Mouse (Mus musculus) right cerebral cortex, postnatal 25 days (tissue): ENCODE results near the gene Bpifa5.
"Not testable (repeated sequence)": the region's sequence is repeated elsewhere in the genome, so short reads cannot be mapped to it uniquely, and the experiment has no call there.

ENCODE experiments used
- DNase-seq: peaks from one replicate; pipeline ENCODE4 v3.0.0; 2022

The Bpifa5 gene

DNA sequence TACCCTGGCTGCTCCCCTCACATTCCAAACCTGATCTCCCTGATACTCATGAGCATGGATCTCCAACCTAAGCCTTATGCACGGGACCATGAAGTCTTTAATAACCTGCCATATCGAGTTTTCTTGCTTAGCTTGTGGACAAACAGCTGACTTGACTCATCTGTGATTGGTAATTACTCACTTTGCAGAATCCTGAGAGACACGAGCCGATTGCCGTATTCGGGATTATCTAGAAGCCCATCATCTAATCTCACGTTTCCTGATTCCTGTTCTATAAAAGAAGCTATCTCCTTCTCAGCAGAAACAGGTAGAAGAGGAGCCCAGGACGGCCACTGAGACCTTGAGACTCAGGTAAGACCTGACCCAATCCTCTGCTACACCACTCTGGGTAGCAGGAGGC, at the start of gene Bpifa5:
Bpifa5 (plus strand) TSS at position 301 of the 400 bp plus-strand sequence.
- no peak for DNase-seq

DNA sequence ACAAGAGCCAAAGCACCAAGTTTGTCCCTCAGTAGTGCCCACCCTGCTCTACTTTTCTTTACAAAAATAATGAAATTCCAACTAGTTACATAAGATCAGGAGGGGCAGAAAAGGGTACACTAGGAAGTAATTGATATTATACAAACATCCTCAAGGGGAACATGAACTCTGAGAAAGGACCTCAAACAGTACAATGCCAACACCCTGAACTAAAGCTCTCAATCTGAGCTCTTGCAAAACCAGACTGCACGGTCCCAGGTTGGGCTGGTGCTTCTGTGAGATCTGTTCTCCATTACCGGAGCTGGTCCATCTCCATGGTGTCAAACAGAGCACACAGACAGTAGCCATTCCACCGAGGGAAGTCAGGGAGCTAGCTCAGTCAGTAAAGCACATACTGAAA, 45.0 kb upstream of the Bpifa5 start:
- no peak for DNase-seq

DNA sequence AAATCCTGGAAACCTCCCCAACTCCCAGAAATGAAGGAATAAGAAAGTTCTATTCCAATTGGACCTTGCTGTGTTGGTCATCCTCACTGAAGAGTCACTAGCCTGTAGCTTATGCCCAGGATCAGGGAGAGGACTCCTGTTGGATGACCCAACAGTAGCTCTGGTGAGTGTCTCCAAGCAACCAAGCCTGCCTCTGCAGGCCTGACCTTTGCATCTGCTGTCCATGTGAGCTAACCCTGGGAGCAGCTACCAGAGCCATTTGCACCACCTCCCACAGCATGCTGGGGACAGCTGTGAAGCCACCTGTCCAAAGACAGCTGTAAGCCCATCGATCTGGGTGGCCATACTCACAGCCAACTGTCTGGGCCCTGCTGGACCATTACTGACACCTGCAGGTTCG, 32.3 kb upstream of the Bpifa5 start, which contains the start of gene Bpifa3:
Bpifa3 (plus strand) TSS at position 217 of the 400 bp plus-strand sequence.
- no peak for DNase-seq

DNA sequence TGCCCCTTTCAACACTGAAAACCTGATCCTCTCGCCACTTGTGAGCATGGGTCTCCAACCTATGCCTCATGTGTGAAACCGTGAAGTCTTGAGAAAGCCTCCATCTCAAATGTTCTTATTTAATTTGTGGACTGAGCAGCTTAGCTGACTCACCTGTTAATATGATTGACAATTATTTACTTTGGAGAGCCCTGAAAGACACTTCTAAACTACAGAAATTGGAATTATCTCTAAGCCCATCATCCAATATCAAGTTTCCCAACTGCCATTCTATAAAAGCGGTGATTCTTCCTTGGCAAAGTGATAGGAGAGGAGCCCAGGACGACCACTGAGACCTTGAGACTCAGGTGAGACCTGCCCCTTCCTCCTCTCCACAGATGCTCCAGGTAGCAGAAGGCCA, 19.8 kb upstream of the Bpifa5 start, which contains the start of gene Bpifa1:
Bpifa1 (plus strand) TSS at position 301 of the 400 bp plus-strand sequence.
- DNase-seq: no peak

DNA sequence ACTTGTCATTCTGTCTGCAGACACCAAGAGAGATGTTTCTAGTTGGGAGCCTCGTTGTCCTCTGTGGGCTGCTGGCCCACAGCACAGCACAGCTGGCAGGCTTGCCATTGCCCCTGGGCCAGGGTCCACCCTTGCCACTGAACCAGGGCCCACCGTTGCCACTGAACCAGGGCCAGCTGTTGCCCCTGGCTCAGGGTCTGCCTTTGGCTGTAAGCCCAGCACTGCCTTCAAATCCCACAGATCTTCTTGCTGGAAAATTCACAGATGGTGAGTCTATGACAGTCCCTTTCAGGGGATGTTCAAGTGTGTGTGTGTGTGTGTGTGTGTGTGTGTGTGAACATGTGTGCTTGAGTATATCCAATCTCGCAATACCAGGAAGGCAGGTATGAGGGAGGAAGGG, 18.7 kb upstream of the Bpifa5 start:
- no peak for DNase-seq

DNA sequence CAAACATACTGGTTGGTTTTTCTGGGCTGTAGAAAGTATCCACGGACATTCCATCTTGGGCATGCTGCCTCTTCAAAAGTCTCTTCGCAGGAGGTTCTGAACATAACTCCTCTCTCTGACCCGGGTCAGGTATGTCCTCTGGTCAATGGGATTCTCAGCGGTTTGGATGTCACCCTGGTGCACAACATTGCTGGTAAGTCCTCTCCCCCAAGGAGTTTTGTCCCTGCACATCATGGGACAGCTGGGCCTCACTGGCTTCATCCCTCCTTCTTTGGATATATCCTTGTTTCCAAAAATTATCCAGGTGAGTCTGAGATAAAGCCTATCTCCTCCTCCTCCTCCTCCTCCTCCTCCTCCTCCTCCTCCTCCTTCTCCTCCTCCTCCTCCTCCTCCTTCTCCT, 14.9 kb upstream of the Bpifa5 start:
- no peak for DNase-seq

DNA sequence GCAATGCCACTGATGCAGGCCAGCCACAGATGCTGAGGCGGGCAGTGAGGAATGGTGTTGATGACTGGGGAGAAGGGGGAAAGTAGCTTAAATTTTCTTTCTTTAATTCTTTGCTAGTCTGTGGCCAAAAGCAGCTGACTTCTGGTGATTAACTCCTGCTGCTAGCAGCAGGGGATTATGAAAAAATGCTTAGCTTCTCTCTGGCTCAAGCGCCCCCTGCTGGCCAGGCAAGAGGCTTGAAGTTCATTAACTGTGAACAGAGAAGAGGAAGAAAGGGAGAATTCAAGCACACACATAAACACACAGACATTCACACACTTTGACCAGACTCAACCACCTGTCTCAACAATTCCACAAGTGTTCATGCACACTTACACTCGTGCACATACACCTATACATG, 4.0 kb upstream of the Bpifa5 start:
- DNase-seq: no peak

DNA sequence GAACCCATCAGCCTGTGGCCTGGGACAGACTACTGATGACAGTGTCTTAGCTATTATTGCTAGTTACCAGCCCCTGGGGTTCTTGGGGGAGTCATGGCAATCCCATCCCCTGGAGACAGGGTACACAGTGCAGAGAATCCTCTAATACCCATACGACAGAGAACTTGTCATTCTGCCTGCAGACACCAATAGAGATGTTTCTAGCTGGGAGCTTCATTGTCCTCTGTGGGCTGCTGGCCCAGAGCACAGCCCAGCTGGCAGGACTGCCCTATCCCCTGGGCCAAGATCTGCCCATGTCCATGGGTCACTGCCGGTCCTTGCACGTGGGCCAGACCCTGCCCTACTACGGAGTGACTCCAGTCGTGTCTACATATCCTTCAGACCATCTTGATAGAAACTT, 899 bp downstream of the Bpifa5 start:
- no peak for DNase-seq

DNA sequence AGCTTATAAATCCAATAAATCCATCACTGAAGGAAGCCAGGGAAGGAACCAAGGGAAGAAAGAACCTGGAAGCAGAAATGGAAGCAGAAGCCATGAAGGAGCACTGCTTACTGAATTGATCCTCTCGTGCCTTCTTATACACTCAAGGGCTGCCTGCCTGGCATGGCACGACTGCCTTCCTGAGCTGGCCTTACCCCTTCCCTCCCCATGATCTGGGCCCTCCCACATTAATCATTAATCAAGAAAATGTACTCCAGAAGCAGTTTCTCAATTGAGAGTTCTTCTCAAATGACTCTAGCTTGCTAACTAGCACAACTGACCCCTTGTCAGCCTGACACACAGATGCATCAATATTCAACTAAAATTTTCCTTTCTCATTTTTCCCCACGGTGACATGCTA, 6.8 kb downstream of the Bpifa5 start:
- DNase-seq: no peak

DNA sequence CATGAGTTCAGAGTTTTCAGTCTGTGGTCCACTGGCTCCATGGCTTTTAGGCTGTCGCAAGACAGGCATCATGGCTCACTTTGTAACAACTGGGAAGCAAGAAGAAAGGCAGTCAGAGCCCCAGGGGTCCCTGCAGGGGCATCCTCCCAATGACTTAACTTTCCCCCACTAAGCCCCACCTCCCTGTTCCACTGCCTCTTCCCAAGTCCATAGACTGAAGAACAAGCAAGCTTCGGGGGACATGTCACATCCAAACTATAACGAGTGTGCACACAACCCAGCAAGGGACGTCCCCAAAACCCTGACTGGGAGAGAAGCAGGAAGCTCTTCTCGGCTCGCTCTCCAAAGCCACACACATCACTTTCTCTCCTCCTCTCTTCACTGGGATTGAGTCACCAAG, 9.2 kb downstream of the Bpifa5 start:
- DNase-seq: no peak

DNA sequence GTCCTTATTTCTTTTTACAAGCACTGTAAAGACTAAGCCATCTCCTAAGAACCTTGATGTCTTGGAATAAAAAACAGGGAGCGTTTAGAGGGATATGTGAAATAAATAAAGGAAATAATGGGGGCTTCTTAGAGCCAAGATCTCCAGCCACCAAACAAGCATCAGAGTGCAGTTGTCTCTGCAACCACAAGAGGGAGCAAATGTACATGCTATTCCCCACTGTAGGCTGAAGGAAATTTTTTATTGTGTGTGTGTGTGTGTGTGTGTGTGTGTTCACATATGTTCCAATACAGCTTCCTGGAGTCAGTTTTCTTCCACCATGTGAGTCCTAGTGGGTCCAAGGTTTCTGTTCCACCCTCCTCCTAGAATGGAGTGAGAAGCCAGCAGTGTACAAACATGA, 10.9 kb downstream of the Bpifa5 start:
- peak; percentile 18 for DNase-seq

DNA sequence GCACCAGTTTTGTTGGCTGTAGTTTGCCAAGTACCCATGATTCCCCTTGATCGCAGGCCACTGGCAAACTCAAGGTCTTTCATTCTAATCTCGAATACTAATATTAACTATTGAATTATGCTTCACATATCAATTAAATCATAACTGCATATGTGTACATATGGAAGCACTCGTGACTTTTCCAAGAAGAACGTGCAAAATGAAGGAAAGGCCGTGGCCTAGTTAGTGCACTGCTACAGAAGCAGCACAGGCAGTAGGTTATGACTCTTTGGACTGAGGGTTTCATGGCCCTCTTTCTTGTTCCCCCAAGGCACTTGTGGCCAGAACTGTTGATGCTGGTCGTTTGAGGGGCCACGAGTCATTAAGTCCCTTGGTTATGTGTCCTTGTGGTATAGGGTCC, 19.5 kb downstream of the Bpifa5 start:
- not testable (repeated sequence) for DNase-seq

DNA sequence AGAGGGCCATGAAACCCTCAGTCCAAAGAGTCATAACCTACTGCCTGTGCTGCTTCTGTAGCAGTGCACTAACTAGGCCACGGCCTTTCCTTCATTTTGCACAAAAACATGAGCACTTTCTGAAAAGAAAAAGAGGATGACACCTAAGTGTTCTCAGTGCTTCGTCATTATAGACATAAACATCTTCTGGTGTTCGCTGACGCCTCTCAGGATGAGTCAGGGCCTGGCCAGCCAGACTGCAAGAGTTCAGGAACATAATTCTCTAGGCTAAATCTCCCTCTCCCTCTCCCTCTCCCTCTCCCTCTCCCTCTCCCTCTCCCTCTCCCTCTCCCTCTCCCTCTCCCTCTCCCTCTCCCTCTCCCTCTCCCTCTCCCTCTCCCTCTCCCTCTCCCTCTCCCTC, 20.7 kb downstream of the Bpifa5 start:
- DNase-seq: not testable (repeated sequence)

DNA sequence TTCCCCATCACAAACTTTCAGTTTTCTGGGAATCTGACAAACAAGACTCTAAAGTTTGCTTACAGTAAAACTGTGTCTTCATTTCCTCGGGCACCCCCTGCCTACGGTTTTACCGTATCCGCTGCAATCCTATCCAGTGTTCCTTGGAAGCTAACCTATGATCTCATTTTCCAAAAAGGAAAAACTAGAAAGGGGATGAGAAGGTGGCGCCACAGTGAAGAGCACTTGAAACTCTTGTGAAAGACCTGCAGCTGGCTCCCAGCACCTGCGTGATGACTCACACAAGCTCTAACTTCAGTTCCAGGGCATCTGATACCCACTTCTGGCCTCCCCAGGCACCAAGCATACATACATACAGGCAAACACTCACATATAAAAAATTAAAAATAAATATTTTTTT, 22.9 kb downstream of the Bpifa5 start:
- no peak for DNase-seq

DNA sequence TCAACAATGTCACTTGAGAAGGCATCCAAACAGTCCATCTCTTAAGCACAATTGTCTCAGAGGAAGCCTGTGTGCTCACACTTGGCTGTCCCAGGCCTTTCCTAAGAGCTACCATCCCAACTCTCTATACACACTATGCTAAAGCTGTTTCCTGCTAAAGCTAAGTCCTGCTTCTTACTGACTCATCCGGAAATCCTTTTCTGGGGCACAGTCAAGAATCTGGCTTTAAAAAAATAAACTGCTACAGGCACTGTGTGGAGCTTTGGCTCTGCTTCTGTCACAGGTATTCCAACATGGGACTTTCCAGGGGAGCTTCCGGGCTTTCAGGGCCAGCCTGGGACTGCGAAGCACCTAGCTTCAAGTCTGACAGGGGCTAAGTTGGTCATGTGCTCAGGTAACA, 23.3 kb downstream of the Bpifa5 start:
- no peak for DNase-seq

DNA sequence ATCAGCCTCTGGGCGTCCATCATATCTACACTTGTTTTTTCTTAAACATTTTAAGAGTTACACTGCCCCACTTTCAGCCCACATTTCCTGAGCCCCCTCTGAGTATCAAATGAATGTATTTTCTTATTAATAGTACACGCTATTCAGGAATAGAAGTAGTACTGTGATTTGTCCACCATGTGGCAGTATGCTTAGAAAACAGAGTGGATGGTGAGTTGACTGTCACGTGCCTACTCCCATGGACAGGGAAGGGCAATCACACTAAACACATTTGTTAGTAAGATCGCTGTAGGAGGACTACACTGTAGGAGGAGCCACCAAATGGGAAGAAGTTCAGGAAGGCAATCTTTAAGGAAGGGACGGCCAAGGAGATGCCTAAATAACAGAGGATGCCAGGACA, 25.1 kb downstream of the Bpifa5 start:
- no peak for DNase-seq

DNA sequence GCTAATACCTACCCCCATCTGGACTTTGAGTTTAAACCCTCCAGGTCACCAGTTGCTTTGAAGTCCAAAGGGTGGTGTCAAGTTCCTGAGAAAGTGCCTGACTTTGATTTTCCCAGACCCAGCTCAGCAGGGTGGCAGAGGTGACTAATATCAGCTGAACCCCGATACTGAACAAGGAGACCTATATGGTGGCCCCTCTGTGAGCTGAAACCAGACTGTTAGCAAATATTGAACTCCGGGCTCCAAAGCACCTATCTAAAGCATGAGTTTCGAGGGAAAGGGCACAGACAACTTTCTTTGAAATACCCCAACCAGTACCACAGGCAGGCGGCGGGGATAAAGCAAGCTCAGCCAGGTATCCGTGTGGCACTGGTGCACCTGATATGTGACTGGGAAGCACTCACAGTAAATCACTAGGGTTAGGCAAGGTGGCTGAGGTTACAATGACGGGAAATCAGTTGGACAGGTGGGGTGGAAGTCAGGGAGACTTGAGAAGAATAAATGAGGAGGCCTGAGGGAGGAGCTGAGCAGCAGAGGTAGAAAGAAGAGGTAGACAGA, 27.5 kb downstream of the Bpifa5 start:
- DNase-seq: no peak

DNA sequence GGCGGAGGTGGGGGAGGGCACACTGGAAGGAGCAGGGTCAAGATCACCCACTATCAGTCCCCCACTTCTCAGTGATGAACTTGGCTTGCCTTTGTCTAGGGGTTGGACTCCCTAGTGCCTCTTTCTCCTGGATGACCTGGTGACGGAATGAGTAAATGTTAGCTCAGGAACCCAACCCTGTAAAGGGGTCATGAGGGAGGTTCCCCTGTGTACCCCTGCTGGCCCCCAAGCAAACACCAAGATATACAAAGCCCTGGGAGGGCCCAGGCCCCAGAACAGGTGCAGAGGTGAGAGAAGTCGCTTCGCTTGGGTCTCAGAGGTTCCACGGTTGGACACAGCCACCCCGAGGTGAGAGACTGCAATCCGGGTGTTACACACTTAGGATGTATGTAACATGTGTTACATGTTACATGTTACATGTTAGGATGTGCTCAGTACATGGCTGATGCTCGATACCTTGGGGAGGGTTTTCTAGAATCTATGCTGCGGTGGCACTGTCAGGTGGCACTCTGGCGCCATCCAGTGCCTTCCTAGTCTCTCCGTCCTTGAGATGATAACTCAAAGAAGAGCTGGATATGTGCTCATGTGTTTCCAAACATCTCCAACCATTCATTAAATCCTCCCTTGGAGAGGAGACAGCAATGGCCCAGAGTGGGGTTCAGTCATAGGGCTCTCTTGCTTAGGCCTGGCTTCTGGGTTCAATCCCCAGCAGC, 28.3 kb downstream of the Bpifa5 start, which contains the start of gene Bpifb1:
Bpifb1 (plus strand) TSS at position 273 of the 713 bp plus-strand sequence.
- DNase-seq: no peak

DNA sequence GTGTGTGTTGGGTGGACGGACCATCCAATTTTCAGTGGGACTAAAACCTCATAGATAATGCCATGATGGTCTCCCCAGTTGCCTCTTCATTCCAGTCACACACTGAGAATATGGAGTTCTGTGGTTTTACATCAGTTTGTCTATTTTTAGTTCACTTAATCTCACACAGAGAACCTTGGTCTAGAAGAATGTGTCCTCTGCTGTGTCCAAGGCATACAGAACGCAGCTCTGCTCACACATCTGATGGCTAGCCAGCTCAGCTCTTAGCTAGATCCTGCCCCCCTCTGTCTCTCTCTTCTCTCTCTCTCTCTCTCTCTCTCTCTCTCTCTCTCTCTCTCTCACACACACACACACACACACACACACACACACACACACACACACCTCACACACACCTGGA, 29.7 kb downstream of the Bpifa5 start:
- no peak for DNase-seq

DNA sequence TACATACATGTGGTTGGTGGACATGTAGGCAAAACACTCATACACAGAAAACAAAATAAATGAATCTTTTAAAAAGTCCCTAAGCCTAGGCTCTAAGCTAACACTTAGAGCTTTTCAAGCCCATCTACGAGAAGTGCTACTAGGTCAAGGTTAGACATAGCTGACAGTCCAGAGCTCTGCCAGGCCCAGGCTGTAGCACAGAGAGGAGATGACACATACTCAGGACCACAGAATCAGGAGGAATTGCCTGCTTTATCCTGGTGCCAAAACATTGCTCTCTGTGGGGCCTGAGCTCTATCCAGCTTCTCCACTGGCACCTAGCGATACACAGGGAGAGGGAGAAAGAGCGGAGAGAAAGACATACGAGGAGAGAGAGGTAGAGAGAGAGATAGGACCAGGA, 30.7 kb downstream of the Bpifa5 start:
- DNase-seq: no peak

DNA sequence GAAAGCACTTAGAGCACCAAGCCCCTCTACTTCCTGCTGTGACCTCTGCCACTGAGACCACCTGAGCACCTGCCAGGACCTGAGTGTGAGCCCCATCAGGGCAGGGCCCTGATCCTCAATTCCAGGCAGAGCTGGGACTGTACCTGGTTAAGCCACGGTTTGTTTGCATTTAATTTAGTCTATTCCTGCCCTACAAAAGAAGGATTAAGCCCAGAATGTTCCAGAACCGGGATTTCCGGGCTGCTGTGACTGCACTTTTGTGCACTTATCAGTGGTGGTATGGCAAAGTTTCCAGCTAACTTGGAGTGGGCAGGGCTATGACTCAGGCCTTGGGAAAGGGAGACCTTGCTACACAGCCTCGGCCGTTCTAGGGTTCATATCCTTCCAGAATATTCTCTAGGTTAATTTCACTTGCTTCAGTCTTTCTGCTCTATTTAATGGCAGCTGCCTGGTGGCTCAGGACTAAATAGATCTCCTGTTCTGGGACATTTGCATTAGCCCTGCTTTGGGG, 31.6 kb downstream of the Bpifa5 start:
- no peak for DNase-seq

DNA sequence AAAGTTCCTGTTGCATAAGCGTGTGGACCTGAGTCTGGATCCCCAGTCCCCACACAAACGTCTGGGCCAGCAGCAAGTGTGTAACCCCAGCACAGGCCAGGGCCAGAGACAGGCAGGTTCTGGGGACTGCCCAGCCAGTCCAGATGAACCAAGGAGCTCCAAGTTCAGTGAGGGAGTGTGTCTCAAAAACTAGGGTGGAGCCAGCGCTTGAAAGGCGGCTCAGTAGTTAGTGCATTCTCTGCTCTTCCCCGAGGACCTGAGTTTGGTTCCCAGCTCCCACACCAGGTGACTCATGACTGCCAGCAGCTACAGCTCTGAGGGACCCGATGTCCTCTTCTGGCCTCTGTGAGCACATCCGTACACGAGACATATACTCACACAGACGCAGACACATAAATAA, 34.6 kb downstream of the Bpifa5 start:
- DNase-seq: no peak

DNA sequence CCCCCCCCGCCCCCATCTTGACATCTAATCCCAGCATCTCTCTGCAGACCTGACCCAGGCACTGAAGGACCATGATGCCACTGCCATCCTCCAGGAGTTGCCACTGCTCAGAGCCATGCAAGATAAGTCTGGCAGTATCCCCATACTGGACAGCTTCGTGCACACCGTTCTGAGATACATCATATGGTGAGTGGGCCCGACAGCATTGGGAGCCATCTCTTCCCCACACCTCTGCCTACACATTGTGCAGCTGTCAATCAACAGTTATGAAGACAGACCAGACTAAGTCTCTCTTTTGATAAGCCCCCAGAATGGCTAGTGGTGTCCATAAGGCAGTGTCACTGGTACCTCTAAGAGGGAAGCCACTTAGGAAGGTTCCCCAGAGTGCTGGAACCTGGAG, 42.2 kb downstream of the Bpifa5 start:
- no peak for DNase-seq

DNA sequence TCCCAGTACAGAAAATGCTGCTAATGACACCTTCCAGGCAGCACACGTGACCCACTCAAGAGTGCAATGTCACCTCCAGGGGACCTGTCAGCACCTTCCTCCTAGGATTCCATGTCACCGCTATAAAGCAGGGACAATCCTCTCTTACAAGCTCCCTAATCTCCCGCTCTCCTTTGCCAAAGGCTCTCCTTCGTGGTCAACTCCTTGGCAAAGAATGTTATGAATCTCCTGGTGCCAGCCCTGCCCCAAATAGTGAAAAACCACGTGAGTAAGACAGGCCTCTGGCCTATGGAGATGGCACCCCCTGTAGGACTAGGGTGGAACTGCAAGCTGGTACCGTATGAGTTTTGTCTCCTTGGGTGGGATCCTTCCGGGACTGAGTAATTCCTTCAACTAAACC, 44.5 kb downstream of the Bpifa5 start:
- DNase-seq: no peak

DNA sequence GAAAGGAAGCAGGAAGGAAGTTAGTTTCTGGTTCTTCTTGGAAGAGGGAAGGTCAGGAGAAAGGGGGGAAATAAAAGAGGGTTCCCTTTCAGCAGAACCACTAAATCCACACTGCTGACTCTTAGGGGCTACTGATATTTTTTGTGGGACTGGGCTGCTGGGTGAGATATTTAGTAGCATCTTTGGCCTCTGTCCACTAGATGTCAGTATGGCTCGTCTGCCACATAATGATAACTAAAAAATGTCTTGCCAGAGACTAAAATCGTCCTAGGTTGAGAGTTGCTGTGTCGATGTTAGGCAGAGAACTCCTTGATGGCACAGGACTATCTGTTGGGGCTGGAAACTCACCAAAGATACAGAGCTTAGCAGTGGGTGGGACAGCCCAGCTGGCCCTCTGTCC, 46.7 kb downstream of the Bpifa5 start:
- no peak for DNase-seq
